Mouse (Mus musculus): ENCODE measurements at regions not wholly inside any gene's neighbourhood (a gene's known extent, or its start where the extent isn't known, plus 50 kb on each side); places are given as distances from the start of the nearest gene placed in this dataset.

DNA sequence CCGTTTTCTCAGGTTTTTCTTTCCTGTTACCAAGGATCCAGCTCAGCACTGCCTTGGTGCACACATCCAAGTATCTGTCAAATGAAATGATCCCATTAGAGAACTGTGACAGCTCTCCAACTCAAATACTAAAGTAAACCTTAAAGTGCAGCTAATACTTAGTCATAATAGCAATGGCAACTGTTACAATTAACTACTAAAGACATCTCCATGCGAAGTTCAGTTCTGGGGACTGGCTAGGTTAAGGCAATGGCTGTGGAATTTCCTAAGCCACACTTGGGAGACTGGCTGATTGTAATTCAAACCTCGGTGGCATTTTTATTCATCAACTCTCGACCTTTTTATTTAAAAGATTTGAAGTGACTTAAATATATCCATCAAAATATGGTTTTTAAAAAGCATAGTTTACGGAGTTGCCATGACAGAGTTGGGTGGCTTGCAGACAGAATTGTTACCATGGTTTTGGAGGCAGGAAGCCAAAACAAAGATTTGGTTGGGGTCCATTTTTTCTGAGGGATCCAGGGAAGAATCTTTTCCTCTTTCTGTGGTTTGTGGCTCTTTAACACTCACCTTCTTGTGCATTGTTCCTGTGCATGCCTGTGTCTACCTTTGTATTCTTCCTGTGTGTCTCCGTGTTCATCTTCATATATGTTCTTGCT is 143.3 kb upstream of the Nfe2l3 start:
- TF ChIP-seq CTCF (conservative IDR thresholded peaks at IDR 0.05 in 1 of 2, IDR thresholded peaks at IDR 0.05 in 1 of 2; ENCODE audit: low read depth in 2 of 2, low read length in 2 of 2) (no peak), UBTF (IDR thresholded peaks at IDR 0.05; ENCODE audit: low read depth, low read length) (no peak), EP300 (IDR thresholded peaks at IDR 0.05; ENCODE audit: low read length) (no peak), NELFE (IDR thresholded peaks at IDR 0.05; ENCODE audit: low read depth, low read length) (no peak), MAZ (IDR thresholded peaks at IDR 0.05; ENCODE audit: low read depth, low read length) (no peak), USF1 (IDR thresholded peaks at IDR 0.05; ENCODE audit: low read depth, low read length) (no peak), TCF12 (IDR thresholded peaks at IDR 0.05; ENCODE audit: low read depth, low read length) (no peak), POLR2A (IDR thresholded peaks at IDR 0.05; ENCODE audit: low read depth, low read length) (no peak)
